Mouse (Mus musculus) left cerebral cortex, adult 18-20 months (tissue): Measurements from ENCODE around the gene Tmem208. TPM values are rescaled to one million over a fixed set of nuclear protein-coding genes. Genes with fewer than 3 reads are reported as not detected.
"Not testable (repeated sequence)": the region's sequence is repeated elsewhere in the genome, so short reads cannot be mapped to it uniquely, and the experiment has no call there.

Source experiments
- DNase-seq, 2 experiments: peaks; one replicate each; pipeline ENCODE4 v3.0.0; 2021 to 2022; ENCODE audit warnings: low spot score in 2 of 2, mixed read lengths in 1 of 2
- long read RNA-seq, 2 experiments: library from polyadenylated mRNA; stranded (forward); transcript quantifications; one replicate each; pipeline ENCODE4 v2.0.0; 2021
- total RNA-seq, 2 experiments: library from RNA; stranded (reverse); gene quantifications; 2 replicates each; pipeline ENCODE4 v1.2.3; 2021

Tmem208 gene
- 10 to 100 TPM; 37.1 to 37.4 TPM for total RNA-seq
- long read RNA-seq, experiment 1, transcript Tmem208-204 (5 exons, 895 nt): minor isoform, 5 of 29 reads
- long read RNA-seq, experiment 1, transcript Tmem208-201 (6 exons, 785 nt): major isoform, 12 of 29 reads
- long read RNA-seq, experiment 1, transcript Tmem208-205 (6 exons, 801 nt): minor isoform, 5 of 29 reads
- long read RNA-seq, experiment 1, partial matches to known transcripts: 2 of 29 reads
- long read RNA-seq, experiment 1, other reads (novel, unspliced or antisense): 5 of 29 reads
- long read RNA-seq, experiment 2, transcript Tmem208-205 (6 exons, 801 nt): minor isoform, 6 of 31 reads
- long read RNA-seq, experiment 2, transcript Tmem208-201 (6 exons, 785 nt): major isoform, 18 of 31 reads
- long read RNA-seq, experiment 2, partial matches to known transcripts: 2 of 31 reads
- long read RNA-seq, experiment 2, other reads (novel, unspliced or antisense): 2 of 31 reads

DNA sequence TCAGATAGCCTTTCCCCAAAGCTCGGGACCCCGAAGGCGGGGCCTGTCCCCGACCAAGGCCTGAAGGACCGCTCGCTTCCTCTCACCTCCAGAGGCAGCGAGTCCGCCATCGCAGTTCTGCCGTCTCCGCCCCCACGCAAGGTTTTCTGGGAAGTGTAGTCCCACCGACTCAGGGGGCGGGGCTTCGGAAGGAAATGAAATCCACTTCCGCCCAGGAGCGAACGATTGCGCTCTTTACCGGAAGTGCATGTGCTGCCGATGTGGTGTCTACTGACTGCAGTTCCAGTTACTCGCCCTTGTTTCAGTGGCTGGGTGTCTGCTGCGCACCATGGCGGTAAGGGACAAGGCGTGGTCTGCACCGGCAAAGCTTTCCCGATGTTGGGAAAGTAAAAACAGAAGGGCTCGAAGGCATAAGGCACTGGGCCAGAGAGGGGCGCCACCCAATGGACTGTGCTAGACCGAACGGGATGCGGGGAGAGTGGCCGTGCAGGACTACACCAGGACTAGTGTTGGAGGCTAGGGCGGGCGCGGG lies at the start of gene Tmem208, which contains the start of gene Lrrc29:
Gene Tmem208 (plus strand): TSS at position 214 of the 532 bp plus-strand sequence.
Gene Lrrc29 (minus strand): TSS at position 138 of the 532 bp plus-strand sequence.
- DNase-seq: peak; percentile 97 to 98

DNA sequence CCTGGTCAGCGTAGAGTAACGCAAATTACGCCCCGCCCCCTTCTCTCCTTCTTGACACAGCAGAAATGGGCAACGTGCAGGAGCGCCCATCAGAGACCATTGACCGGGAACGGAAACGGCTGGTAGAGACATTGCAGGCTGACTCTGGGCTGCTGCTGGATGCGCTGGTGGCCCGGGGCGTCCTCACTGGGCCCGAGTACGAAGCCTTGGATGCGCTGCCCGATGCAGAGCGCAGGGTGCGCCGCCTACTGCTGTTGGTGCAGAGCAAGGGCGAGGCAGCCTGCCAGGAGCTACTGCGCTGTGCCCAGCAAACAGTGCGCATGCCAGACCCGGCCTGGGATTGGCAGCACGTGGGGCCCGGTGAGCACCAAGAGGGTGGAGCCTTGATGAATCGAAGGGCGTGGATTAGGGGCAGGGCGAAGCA lies 47.2 kb upstream of the Tmem208 start:
- DNase-seq: peak; percentile 81 to 88

DNA sequence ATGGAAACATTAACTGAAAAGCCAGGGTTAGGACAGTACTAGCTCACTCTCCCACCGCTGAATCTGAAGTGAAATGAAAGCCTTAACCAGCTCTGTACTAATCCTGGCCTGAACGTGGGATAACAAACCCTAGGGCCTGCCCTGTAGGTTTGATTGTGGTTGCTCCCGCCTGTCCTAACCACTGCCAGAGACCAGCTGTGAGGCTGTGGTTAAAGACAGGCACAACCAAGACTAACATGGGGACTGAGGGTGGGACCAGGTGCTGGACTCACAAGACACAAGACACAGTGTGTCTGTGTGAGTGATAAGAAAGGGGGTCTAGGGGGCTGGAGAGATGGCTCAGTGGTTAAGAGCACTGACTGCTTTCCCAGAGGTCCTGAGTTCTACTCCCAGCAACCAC lies 45.6 kb upstream of the Tmem208 start:
- DNase-seq: no peak

DNA sequence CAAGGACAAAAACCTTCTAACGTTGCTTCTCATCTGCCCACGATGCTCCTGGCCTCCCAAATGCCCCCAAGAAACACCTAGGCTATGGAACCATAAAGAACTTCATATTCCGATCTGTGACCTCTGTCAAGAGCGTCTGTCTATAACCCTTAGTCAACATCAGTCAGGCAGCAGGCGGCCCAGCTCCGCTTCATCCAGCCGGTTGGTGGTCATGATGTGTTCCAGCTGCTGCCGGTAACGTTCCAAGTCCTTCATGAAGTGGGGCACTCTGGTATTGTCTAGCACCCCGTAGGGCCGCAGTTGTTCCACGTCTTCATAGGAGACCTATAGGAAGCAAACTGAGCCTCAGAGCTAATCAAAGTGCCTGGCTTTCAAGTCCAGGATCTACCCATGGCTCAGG lies 44.3 kb upstream of the Tmem208 start:
- DNase-seq: no peak

DNA sequence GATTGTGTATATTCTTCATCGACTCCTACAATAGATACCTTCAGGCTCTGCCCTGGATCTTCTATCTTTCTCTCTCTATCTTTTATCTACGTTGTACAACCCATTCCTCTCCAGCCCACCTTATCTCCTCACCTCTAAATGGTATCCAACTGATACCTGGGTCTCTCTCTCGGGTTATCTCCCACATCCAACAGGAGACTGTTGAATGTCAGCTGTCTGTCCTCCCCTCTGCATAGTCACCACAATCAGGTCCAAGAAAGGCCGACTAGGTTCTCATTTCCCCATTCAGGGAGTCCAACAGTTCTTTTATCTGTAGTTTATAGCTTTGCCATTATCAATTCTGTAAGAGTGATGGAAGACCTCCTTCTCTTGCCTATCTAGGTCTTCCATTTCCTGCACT lies 43.9 kb upstream of the Tmem208 start:
- DNase-seq: no peak

DNA sequence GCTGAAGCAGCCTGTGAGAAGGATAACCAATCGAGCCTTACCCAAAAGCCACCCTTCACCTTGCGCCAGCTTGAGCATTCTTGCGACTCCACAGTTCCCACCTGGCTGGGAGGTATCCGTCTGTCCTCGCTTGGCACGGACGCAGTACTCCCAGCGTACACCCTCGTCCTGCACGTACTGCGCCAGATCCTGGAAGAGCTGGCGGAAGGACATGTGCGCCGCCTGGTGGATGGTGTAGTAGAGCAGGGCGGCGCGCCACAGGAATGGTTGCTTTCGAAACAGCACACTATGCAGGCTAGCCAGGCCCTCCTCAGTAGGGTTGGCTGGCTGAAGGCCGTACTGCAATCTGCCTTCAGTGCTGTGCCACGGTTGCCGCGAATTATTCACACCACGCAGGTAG lies 43.1 kb upstream of the Tmem208 start:
- no peak for DNase-seq

DNA sequence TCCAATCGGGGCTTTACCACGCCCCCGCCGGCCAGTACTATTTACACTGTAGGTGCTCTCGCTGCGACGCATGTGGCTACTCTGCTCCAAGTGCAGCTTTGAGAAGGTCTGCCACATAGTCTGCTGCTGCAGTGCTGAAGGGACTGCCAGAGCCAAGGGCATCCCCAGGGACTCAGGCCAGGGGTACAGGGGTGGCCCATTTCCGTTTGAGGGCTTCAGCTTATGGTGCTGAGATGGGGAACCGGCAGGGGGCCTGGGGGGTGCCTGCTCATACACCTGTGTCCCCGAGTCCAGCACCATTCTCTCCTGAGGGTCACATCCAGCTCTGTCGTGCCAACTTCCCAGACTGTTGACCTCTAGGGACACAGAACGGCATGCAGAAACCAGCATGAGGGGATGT lies 40.6 kb upstream of the Tmem208 start:
- DNase-seq: no peak

DNA sequence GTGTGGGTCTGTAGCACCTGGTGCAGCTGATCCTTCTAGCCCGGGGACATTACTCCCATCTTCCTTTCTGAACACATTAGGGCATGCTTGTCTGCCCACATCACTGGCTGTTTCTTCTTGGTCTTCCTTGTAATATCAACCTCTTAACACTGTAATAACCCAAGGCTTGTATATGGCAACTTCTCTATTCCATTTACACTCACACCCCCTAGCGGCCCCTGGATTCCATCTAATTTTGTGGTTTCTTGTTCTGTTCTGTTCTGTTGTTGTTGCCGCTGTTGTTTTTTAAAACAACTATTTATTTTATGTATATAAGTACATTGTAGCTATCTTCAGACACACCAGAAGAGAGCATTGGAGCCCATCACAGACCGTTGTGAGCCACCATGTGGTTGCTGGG lies 39.2 kb upstream of the Tmem208 start:
- no peak for DNase-seq

DNA sequence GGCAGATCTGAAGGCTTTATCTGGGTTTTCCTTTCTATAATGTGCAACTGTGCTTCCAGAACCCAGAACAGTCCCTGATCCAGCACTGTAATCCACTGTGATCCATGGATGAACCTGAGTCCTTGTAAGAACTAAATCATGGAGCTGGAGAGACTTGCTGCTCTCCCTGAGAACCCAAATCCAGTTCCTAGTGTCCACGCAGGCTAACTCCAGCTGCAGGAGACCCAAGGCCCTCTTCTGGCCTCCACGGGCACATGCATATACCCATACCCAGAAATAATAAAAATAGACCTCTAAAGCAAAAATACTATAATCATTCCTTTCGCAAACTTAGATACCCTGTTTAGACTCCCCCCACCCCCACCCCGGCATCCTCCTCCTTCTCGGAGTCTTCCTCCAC lies 37.9 kb upstream of the Tmem208 start:
- DNase-seq: no peak

DNA sequence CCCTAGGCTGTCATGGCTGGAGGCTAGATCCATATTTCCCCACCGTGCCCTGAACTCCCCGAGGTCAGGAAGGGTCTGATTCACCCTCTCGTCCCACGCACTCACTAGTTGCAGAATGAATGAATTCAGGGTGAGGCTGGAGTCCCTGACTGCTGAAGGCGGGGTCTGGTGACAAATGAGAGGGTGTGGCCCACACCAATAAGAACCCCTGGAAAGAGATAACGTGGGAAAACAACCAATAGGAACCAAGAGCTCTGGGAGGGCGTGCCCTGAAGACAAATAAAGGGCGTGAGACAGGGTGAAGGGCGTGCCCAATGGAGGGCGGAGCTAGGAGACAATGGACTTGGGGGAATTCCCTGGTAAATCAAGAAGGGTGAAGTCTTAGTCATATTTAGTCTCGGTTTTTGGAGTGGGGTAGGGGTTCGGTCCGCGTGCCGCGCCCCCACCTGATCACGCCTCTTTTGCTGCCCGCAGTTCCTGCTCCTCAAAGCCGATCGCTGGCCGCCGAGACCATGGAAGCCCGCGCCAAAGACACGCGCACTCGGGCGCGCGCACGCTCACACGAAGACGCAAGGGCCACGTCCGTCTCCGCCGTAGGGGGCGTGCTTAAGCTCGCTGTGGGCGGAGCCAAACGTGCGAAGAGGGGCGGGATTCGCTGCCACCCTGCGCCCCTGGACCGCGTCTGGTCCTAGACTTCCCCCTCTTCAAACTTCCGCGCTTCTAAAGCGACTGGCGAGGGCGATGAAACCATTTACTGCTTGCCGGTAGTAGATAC lies 37.0 kb upstream of the Tmem208 start:
- DNase-seq: peak; percentile 93 to 94

DNA sequence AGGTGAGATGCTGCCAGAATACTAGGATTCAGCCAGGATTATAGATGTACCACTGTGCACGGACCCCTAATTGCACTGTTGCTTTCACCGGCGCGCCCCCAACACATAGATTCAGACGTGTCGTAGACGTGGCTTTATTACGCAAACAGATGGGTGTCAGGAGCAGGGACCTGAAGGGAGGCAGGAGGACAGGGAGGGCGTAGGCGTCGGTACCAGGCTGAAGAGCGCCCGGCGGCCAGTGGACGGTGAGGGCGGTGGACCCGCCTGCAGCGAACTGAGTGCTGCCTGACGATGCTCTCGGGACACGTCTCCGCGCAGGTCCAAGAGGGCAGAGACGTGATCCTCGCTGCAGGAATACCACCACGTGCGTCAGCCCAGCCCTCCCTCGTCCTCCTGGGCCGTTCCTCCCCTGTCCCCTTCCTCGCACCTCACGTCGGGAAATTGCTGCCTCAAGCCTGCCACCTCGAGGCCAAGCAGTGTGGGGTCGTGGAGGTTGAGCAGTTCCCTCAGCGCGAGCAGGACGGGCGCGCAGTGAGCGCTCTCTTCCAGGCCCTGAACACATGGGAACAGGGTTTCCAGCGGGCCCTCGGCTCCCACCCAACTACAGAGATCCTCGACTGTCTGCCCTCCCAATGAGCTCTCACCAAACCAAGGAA lies 36.2 kb upstream of the Tmem208 start, which contains the start of gene 4931428F04Rik:
Gene 4931428F04Rik (minus strand): TSS at position 60 of the 656 bp plus-strand sequence.
- DNase-seq: peak; percentile 40 to 41

DNA sequence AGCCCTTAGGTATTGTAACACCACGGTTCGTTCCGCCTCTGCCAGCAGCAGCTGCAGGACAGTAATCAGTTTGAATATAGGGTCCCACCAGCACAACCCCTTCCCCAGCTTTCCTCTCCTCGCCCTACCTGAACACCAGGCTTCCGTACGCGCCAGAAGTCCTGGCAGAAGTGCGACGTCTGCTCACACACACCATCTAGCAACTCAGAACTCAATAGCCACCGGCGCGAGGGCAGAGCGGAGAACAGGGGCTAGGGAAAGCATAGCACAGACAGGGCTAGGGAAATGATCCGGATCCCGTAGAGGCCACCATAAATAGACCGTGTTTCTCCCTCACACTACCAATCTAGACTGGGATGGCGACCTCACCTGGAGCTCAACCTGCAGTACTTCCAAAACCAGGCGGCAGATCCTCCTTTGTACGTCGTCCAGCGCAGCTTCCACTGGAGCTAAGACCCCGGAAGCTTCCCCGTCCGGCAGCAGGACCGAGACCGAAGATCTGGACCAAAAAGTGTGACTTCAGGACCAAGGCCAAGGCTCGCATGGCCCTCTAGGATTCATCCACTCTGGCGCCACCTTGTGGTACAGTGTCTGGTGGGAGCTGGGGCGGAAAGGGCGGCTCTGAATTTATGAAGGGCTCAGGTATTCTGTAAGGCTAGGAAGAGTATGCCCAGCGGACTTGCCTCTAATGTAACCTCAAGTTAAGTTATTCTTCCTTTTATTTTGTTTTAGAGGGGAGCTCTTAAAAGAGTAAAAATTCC lies 35.4 kb upstream of the Tmem208 start:
- peak; percentile 77 to 90 for DNase-seq

DNA sequence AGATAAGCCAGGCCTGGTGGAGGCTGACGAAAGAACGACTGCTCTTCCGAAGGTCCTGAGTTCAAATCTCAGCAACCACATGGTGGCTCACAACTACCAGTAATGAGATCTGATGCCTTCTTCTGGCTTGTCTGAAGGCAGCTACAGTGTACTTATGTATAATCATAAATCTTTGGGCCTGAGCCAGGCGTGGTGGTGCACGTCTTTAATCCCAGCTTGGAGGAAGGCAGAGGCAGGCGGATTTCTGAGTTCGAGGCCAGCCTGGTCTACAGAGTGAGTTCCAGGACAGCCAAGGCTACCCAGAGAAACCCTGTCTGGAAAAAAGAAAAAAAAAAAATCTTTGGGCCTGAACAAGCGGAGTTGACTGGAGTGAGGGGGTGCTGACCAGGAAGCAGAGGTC lies 34.8 kb upstream of the Tmem208 start:
- not testable (repeated sequence) for DNase-seq

DNA sequence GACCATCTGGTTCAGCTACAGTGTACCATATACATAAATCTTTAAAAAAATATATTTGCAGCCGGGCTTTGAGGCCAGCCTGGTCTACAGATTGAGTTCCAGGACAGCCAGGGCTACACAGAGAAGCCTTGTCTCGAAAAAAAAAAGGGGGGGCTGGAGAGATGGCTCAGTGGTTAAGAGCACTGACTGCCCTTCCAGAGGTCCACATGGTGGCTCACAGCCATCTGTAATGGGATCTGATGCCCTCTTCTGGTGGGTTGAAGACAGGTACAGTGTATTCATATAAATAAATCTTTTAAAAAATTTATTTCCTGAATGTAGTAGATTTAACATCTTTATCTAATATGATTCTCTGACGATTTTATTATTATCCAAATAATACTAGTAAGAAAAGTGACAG lies 34.4 kb upstream of the Tmem208 start:
- not testable (repeated sequence) for DNase-seq

DNA sequence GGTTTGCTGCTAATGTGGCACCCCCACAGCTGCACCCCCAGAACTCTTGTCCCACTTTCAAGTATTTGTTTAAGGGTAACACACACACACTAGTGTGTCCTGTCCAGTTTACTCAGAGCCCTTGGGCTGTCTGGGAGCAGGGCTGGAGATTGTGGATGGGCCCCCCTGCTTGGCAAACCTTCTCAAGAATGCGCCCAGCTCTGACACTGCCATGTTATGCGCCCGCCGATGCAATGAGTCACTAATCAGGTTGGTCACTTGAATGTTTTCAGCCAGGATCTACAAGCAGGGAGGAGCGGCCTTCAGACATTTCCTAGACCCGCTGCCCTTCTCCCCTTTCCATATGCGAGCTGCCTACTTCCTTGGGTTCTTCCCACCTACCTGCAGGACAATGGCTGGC lies 33.7 kb upstream of the Tmem208 start:
- DNase-seq: no peak

DNA sequence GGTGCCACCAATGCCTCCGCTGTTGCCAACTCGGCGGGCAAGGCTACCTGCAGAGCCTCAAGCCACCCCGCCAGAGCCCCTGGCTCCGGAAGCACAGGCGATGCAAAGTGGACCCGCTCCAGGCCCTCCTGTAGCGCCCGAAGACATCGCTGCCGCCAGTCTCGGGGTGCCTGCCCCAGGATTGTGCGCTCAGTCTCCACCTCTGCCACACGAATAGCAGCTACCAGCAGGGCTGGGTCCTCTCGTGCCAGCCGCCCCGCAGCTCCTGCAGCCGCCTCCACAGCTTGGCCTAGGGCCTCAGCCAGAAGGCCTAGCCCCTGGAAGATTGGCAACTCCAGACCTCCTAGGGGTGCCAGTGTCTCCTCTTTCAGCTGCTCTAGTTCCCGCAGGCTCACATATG lies 32.7 kb upstream of the Tmem208 start:
- DNase-seq: no peak

DNA sequence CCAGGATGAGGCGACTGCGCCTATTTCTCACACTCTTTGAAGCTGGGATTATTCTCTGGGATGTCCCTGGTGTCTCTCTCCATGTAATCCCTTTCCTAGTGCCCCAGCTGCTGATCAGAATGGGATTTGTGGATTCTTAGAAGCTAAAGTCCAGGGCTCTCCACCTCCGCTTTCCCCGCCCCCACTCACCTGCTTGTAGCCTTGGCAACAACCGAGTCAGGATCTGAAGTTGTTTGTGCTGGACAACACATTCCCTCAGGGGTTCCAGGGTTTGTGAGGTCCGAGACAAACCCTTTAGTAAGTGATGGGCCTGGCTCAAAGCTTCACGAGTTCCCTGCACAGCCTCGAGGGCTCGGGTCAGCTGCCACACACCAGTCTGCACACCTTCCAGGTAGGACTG lies 31.4 kb upstream of the Tmem208 start:
- DNase-seq: no peak

DNA sequence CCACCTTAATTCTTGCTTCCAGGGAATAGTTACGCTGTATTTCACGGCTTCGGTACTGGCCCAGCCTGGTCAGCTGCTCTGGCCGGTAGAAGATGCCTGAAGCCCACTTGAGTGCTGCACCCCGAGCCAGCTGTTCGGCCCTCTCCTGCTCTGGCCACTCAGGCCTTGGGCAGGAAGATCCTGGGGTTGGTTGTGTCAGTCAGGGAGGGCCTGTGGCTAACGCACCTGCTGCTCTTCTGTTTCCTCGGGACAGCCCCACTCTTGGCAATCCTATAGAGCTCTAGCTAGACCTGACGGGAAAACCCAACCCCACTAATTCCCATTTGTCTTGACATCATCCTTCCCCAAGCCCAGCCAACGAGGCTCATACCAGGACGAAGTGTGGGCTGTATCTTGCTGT lies 30.9 kb upstream of the Tmem208 start:
- DNase-seq: no peak

DNA sequence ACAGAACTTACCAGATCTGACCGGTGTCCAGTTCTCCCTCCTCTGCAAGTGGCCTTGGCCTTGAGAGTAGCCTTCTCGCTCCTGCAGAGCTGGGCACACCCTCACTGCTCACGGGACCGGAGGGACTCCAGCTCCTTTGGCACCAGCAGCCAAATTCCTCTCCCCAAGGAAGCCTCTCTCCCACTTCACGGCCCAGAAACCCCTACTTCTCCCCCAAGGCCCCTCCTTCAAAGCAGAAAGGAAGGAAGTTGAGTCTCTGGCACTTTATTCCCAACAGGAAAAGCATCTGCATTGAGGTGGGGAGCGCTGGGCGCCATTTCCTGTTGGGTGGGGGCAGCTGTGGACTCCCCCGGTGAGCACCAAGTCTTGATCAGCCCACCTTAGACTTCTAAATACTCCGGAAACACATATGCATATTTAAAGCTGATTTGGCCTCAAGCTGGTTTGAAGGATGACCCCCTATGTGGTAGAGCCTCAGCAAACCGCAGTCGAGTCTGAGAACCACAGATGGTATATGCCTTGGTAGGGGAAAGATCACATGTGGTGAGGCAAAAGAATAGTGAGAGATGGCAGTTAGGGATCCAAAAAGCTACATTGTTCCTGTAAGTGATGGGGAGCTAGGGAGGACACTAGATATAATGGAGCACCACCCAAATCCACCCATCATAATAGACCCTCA lies 30.1 kb upstream of the Tmem208 start, which contains the start of gene Exoc3l:
Gene Exoc3l (minus strand): TSS at position 207 of the 679 bp plus-strand sequence.
- no peak for DNase-seq
